Mouse (Mus musculus) MEL (cell line): ENCODE measurements at regions not wholly inside any gene's neighbourhood (a gene's known extent, or its start where the extent isn't known, plus 50 kb on each side); places are given as distances from the start of the nearest gene placed in this dataset.

Experiments used
- DNase-seq: peaks from one replicate; pipeline ENCODE4 v3.0.0; 2011; ENCODE audit warnings: low read depth, low spot score
- H3K27ac ChIP-seq: 2 replicates; pipeline ENCODE4 v1.5.1; 2012; ENCODE audit warnings: low read depth, mild to moderate bottlenecking, control low read depth, low read length, moderate library complexity; ENCODE audit not compliant: control insufficient read depth
- H3K27me3 ChIP-seq, 2 experiments: fragments of 150-350 bp in 1 of 2; sonication (generic) in 1 of 2; 2 replicates each; pipeline ENCODE4 v1.6.1; 2012; ENCODE audit warnings: low read length in 2 of 2, mild to moderate bottlenecking in 2 of 2, improper control_type of control experiment in 1 of 2, moderate library complexity in 1 of 2; ENCODE audit not compliant: insufficient read depth in 2 of 2, control insufficient read depth in 1 of 2
- H3K36me3 ChIP-seq, 2 experiments: 2 replicates each; pipeline ENCODE4 v1.6.1; 2012 to 2014; ENCODE audit warnings: low read length in 2 of 2, improper control_type of control experiment in 1 of 2, inconsistent platforms in 1 of 2, mild to moderate bottlenecking in 1 of 2; ENCODE audit not compliant: insufficient read depth in 2 of 2, control insufficient read depth in 1 of 2
- H3K4me1 ChIP-seq, 2 experiments: fragments of 150-350 bp in 1 of 2; sonication (generic) in 1 of 2; 2 replicates each; pipeline ENCODE4 v1.6.1; 2012; ENCODE audit warnings: low read length in 2 of 2, improper control_type of control experiment in 1 of 2, mild to moderate bottlenecking in 1 of 2; ENCODE audit not compliant: insufficient read depth in 2 of 2, control insufficient read depth in 1 of 2
- H3K4me3 ChIP-seq, 2 experiments: fragments of 150-350 bp in 1 of 2; sonication (generic) in 1 of 2; 2 replicates each; pipeline ENCODE4 v1.5.1; 2012; ENCODE audit warnings: low read depth in 2 of 2, low read length in 2 of 2, mild to moderate bottlenecking in 2 of 2, moderate library complexity in 2 of 2, control low read depth in 1 of 2, improper control_type of control experiment in 1 of 2; ENCODE audit not compliant: control insufficient read depth in 1 of 2, insufficient read depth in 1 of 2
- H3K79me2 ChIP-seq: 2 replicates; pipeline ENCODE4 v1.6.1; 2012; ENCODE audit warnings: mild to moderate bottlenecking, low read length, moderate library complexity; ENCODE audit not compliant: control insufficient read depth, poor library complexity, insufficient read depth
- H3K9ac ChIP-seq: 2 replicates; pipeline ENCODE4 v1.6.1; 2012; ENCODE audit warnings: low read depth, mild to moderate bottlenecking, control low read depth, low read length, moderate library complexity; ENCODE audit not compliant: control insufficient read depth, poor library complexity, severe bottlenecking
- H3K9me3 ChIP-seq: fragments of 150-350 bp; sonication (generic); replicated peaks from 2 replicates; pipeline ENCODE4 v1.6.1; 2012; ENCODE audit warnings: mild to moderate bottlenecking, low read length, improper control_type of control experiment, moderate library complexity; ENCODE audit not compliant: insufficient read depth
- BHLHE40 ChIP-seq: IDR thresholded peaks from 2 replicates; pipeline ENCODE4 v1.6.1; 2012; ENCODE audit warnings: low read depth, mild to moderate bottlenecking, inconsistent platforms, low read length, improper control_type of control experiment, borderline replicate concordance
- CHD1 ChIP-seq: IDR thresholded peaks from 2 replicates; pipeline ENCODE4 v1.6.1; 2012; ENCODE audit warnings: low read depth, mild to moderate bottlenecking, inconsistent platforms, low read length, improper control_type of control experiment
- CHD2 ChIP-seq: IDR thresholded peaks from 2 replicates; pipeline ENCODE4 v1.6.1; 2011; ENCODE audit warnings: low read length, improper control_type of control experiment
- CTCF ChIP-seq, 3 experiments: IDR thresholded peaks in 2 of 3; conservative IDR thresholded peaks in 1 of 3; 2 replicates each; pipeline ENCODE4 v1.5.1; 2011 to 2012; ENCODE audit warnings: low read length in 3 of 3, low read depth in 2 of 3, mild to moderate bottlenecking in 2 of 3, improper control_type of control experiment in 1 of 3, inconsistent platforms in 1 of 3, mixed read lengths in 1 of 3, moderate library complexity in 1 of 3; ENCODE audit not compliant: control insufficient read depth in 1 of 3, insufficient read depth in 1 of 3, poor library complexity in 1 of 3, severe bottlenecking in 1 of 3
- E2F4 ChIP-seq: IDR thresholded peaks from 2 replicates; pipeline ENCODE4 v1.6.1; 2011; ENCODE audit warnings: low read depth, low read length, improper control_type of control experiment, borderline replicate concordance
- ELF1 ChIP-seq: IDR thresholded peaks from 2 replicates; pipeline ENCODE4 v1.6.1; 2014; ENCODE audit warnings: low read depth, mild to moderate bottlenecking, inconsistent platforms, low read length, improper control_type of control experiment, moderate library complexity
- GABPA ChIP-seq: IDR thresholded peaks from 2 replicates; pipeline ENCODE4 v1.6.1; 2012; ENCODE audit warnings: low read depth, mild to moderate bottlenecking, inconsistent platforms, low read length, improper control_type of control experiment, moderate library complexity
- GATA1 ChIP-seq: IDR thresholded peaks from 2 replicates; pipeline ENCODE4 v1.6.1; 2011; ENCODE audit warnings: low read depth, low read length, improper control_type of control experiment
- HCFC1 ChIP-seq: IDR thresholded peaks from 2 replicates; pipeline ENCODE4 v1.6.1; 2012; ENCODE audit warnings: low read depth, mild to moderate bottlenecking, inconsistent platforms, low read length, improper control_type of control experiment, moderate library complexity
- KAT2A ChIP-seq: conservative IDR thresholded peaks from 2 replicates; pipeline ENCODE4 v1.6.1; 2012; ENCODE audit warnings: low read depth, low read length, improper control_type of control experiment, inconsistent platforms
- MAFK ChIP-seq: IDR thresholded peaks from 2 replicates; pipeline ENCODE4 v1.6.1; 2011; ENCODE audit warnings: low read depth, mild to moderate bottlenecking, low read length, improper control_type of control experiment, borderline replicate concordance
- MAX ChIP-seq: IDR thresholded peaks from 2 replicates; pipeline ENCODE4 v1.6.1; 2011; ENCODE audit warnings: low read length, improper control_type of control experiment
- MEF2A ChIP-seq: IDR thresholded peaks from 2 replicates; pipeline ENCODE4 v1.6.1; 2014; ENCODE audit warnings: low read depth, mild to moderate bottlenecking, inconsistent platforms, low read length, improper control_type of control experiment; ENCODE audit not compliant: poor library complexity, insufficient replicate concordance, severe bottlenecking; ENCODE audit errors: extremely low read depth
- MXI1 ChIP-seq: IDR thresholded peaks from 2 replicates; pipeline ENCODE4 v1.6.1; 2011; ENCODE audit warnings: mild to moderate bottlenecking, low read depth, low read length, improper control_type of control experiment
- MYC ChIP-seq: IDR thresholded peaks from 2 replicates; pipeline ENCODE4 v1.6.1; 2011; ENCODE audit warnings: low read depth, mild to moderate bottlenecking, low read length, improper control_type of control experiment, moderate library complexity
- NELFE ChIP-seq: IDR thresholded peaks from 2 replicates; pipeline ENCODE4 v1.6.1; 2011; ENCODE audit warnings: low read depth, low read length, improper control_type of control experiment
- POLR2A ChIP-seq, 2 experiments: IDR thresholded peaks; 2 replicates each; pipeline ENCODE4 v1.6.1; 2011 to 2012; ENCODE audit warnings: low read length in 2 of 2, mild to moderate bottlenecking in 2 of 2, control low read depth in 1 of 2, improper control_type of control experiment in 1 of 2, low read depth in 1 of 2, moderate library complexity in 1 of 2; ENCODE audit not compliant: control insufficient read depth in 1 of 2, insufficient read depth in 1 of 2, poor library complexity in 1 of 2
- POLR2AphosphoS2 ChIP-seq: IDR thresholded peaks from 2 replicates; pipeline ENCODE4 v1.6.1; 2011; ENCODE audit warnings: low read length, improper control_type of control experiment
- POLR2AphosphoS5 ChIP-seq: IDR thresholded peaks from 2 replicates; pipeline ENCODE4 v1.6.1; 2012; ENCODE audit warnings: low read depth, borderline replicate concordance, mild to moderate bottlenecking, inconsistent platforms, low read length, moderate library complexity, mixed read lengths
- RAD21 ChIP-seq: IDR thresholded peaks from 2 replicates; pipeline ENCODE4 v1.6.1; 2011; ENCODE audit warnings: mild to moderate bottlenecking, low read depth, low read length, improper control_type of control experiment
- RCOR1 ChIP-seq: IDR thresholded peaks from 2 replicates; pipeline ENCODE4 v1.6.1; 2012; ENCODE audit warnings: low read depth, mild to moderate bottlenecking, inconsistent platforms, low read length, improper control_type of control experiment
- SIN3A ChIP-seq: IDR thresholded peaks from 2 replicates; pipeline ENCODE4 v1.6.1; 2012; ENCODE audit warnings: low read length, improper control_type of control experiment, inconsistent platforms
- SMC3 ChIP-seq: IDR thresholded peaks from 2 replicates; pipeline ENCODE4 v1.6.1; 2011; ENCODE audit warnings: low read depth, low read length, improper control_type of control experiment
- TAL1 ChIP-seq: IDR thresholded peaks from 2 replicates; pipeline ENCODE4 v1.6.1; 2012; ENCODE audit warnings: mild to moderate bottlenecking, inconsistent platforms, low read length, moderate library complexity, mixed read lengths
- TBP ChIP-seq: IDR thresholded peaks from 2 replicates; pipeline ENCODE4 v1.8.0; 2011; ENCODE audit warnings: low read depth, low read length, improper control_type of control experiment
- UBTF ChIP-seq: IDR thresholded peaks from 2 replicates; pipeline ENCODE4 v1.6.1; 2012; ENCODE audit warnings: low read depth, mild to moderate bottlenecking, inconsistent platforms, low read length, improper control_type of control experiment, moderate library complexity, borderline replicate concordance; ENCODE audit not compliant: insufficient read depth
- USF1 ChIP-seq: IDR thresholded peaks from 2 replicates; pipeline ENCODE4 v1.6.1; 2014; ENCODE audit warnings: low read depth, mild to moderate bottlenecking, inconsistent platforms, low read length, improper control_type of control experiment, moderate library complexity
- USF2 ChIP-seq, 2 experiments: IDR thresholded peaks; 2 replicates each; pipeline ENCODE4 v1.6.1; 2011 to 2012; ENCODE audit warnings: improper control_type of control experiment in 2 of 2, low read length in 2 of 2, borderline replicate concordance in 1 of 2, inconsistent platforms in 1 of 2, low read depth in 1 of 2, mild to moderate bottlenecking in 1 of 2; ENCODE audit not compliant: insufficient read depth in 1 of 2
- ZC3H11A ChIP-seq: IDR thresholded peaks from 2 replicates; pipeline ENCODE4 v1.6.1; 2012; ENCODE audit warnings: low read depth, mild to moderate bottlenecking, inconsistent platforms, low read length, improper control_type of control experiment
- ZKSCAN1 ChIP-seq: IDR thresholded peaks from 2 replicates; pipeline ENCODE4 v1.6.1; 2012; ENCODE audit warnings: low read depth, mild to moderate bottlenecking, inconsistent platforms, low read length, improper control_type of control experiment, moderate library complexity
- ZMIZ1 ChIP-seq: IDR thresholded peaks from 2 replicates; pipeline ENCODE4 v1.6.1; 2012; ENCODE audit warnings: low read depth, mild to moderate bottlenecking, inconsistent platforms, low read length, improper control_type of control experiment, moderate library complexity
- ZNF384 ChIP-seq: IDR thresholded peaks from 2 replicates; pipeline ENCODE4 v1.6.1; 2012; ENCODE audit warnings: low read depth, mild to moderate bottlenecking, inconsistent platforms, low read length, improper control_type of control experiment

DNA sequence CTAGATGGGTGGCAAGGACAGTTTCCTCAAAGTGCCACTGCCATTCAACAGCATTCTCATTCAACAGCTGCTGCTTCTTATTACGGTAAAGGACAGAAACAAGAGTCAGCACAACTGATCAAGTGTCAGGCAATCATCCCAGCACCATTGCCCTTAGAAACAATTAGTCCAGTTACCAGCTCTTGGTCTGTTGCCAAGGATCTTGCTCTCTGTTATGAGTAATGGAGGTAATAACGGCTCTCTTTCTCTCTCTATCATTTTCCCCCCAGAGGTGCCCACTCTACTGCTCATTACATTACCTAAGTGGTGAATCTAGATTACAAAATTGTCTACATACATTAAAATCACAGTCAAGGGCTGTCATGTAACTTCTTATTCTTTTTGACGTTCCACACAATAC lies 961.0 kb downstream of the Pla2g4a start:
- Histone ChIP-seq H3K4me1 (no peaks in the 10 kb centered on the region), H3K9me3 (no peaks in the 10 kb centered on the region), H3K79me2 (no peaks in the 10 kb centered on the region), H3K27ac (no peak overlapping the region), H3K27me3 (no peaks in the 10 kb centered on the region), H3K36me3 (peaks cover 0 to 2% of the 10 kb centered on the region in 2 experiments; a peak in 1 of 4 replicates), H3K4me3 (no peak overlapping the region), H3K9ac (no peak overlapping the region)
- no peak for DNase-seq
- TF ChIP-seq SMC3 (no peak), UBTF (no peak), ZC3H11A (no peak), ZKSCAN1 (no peak), E2F4 (no peak)

DNA sequence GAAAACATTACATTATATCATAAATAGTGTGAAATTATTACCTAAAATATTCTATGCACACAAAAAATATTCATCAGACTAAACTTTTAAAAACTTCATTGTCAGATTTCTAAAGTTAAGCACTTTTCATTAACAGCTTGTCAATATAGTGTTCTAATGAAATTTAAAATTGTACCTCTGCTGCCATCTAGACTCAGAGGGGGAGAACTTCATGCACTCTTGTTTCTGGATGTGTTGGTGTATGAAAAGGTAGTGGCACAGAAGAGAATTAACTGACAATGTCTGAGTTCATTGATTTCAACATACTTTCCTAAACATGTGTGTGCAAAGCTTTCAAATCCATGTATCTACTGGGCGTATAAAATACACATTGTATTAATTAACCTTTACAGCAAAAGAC lies 967.5 kb downstream of the Pla2g4a start:
- no peak overlapping the region for H3K4me3 ChIP-seq
- TF ChIP-seq RCOR1 (no peak), ZC3H11A (peak; percentile 94), BHLHE40 (no peak), CHD2 (no peak), ELF1 (no peak), E2F4 (no peak), RAD21 (peak; percentile 94), CHD1 (no peak), HCFC1 (no peak), TAL1 (no peak), UBTF (no peak), NELFE (no peak), MAX (no peak), MYC (no peak), CTCF (IDR thresholded peaks at IDR 0.05 in 2 of 3, conservative IDR thresholded peaks at IDR 0.05 in 1 of 3; ENCODE audit: control insufficient read depth in 1 of 3, insufficient read depth in 1 of 3, low read depth in 2 of 3, low read length in 3 of 3, poor library complexity in 1 of 3, severe bottlenecking in 1 of 3) (peak in 2 of 3 experiments; percentile 29 to 85; a peak in 3 of 6 replicates), ZMIZ1 (no peak), GATA1 (no peak), ZNF384 (no peak), SIN3A (no peak), GABPA (no peak), POLR2A (IDR thresholded peaks at IDR 0.05; ENCODE audit: control insufficient read depth in 1 of 2, insufficient read depth in 1 of 2, low read depth in 1 of 2, low read length in 2 of 2, poor library complexity in 1 of 2) (no peak), MEF2A (no peak), TBP (no peak), MXI1 (no peak), ZKSCAN1 (no peak), POLR2AphosphoS5 (no peak), POLR2AphosphoS2 (no peak), USF1 (no peak), KAT2A (no peak), MAFK (no peak), USF2 (IDR thresholded peaks at IDR 0.05; ENCODE audit: borderline replicate concordance in 1 of 2, insufficient read depth in 1 of 2, low read depth in 1 of 2, low read length in 2 of 2) (no peak)

More for the DNA sequence above, 967.5 kb downstream of the Pla2g4a start:
- Histone ChIP-seq H3K27ac (no peak overlapping the region), H3K36me3 (peaks cover 0 to 2% of the 10 kb centered on the region in 2 experiments; a peak in 1 of 4 replicates), H3K27me3 (no peaks in the 10 kb centered on the region), H3K9me3 (no peaks in the 10 kb centered on the region), H3K79me2 (no peaks in the 10 kb centered on the region), H3K9ac (no peak overlapping the region), H3K4me1 (no peaks in the 10 kb centered on the region)
- DNase-seq = peak; percentile 60
